Mouse (Mus musculus) stomach, postnatal 0 days (tissue): ENCODE measurements at regions not wholly inside any gene's neighbourhood (a gene's known extent, or its start where the extent isn't known, plus 50 kb on each side); places are given as distances from the start of the nearest gene placed in this dataset.

Experiments used
- CTCF ChIP-seq: IDR thresholded peaks from 2 replicates; pipeline ENCODE4 v1.5.1; 2016; ENCODE audit warnings: antibody characterized with exemption, low read depth, mild to moderate bottlenecking, moderate library complexity
- EP300 ChIP-seq: optimal IDR thresholded peaks from 2 replicates; pipeline ENCODE3; 2016; ENCODE audit warnings: antibody characterized with exemption

- TF ChIP-seq CTCF: no peak
- no peak for TF ChIP-seq EP300
Observed at GRCm38 (mm10) chr8:92072254-92072615, 270.4 kb upstream of the Irx3 start.
